Mouse (Mus musculus): Measurements from ENCODE around the gene Eva1c. TPM values are rescaled to one million over a fixed set of nuclear protein-coding genes. Genes with fewer than 3 reads are reported as not detected.

Gene Eva1c
- polyA plus RNA-seq, 1 experiment from 2014 or later, result 6.4 TPM

DNA sequence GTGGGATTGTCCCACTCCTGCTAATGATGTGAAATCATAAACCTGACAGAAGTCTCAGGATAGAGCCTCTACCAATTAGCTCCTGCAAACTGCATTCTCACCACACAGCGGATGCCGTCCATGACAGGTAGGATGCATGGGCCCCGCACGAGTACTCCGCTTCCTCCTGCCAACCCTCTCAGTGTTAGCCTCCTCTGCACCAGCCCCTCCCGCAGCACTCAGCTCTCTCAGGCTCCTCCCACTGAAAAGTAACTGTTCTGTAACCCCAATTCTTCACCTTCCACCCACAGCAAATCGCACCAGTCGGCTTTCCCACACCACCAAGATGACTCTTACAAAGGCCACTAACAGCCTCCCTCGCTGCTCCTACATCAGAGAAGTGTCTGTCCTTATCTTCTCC is 126.6 kb downstream of the Eva1c start:
- Histone ChIP-seq H3K9ac (ENCODE audit: low read length) (no peak overlapping the region), H3K4me3 (ENCODE audit: low read depth, low read length) (no peak overlapping the region), H3K4me1 (ENCODE audit: control insufficient read depth, insufficient read depth, low read length) (no peaks in the 10 kb centered on the region), H3K27me3 (replicated peaks; ENCODE audit: control insufficient read depth, insufficient read depth, low read length) (no peaks in the 10 kb centered on the region), H3K4me2 (ENCODE audit: low read length) (no peak overlapping the region), H3K36me3 (ENCODE audit: control insufficient read depth, insufficient read depth, low read length) (peaks cover 63% of the 10 kb centered on the region), H3K9me3 (replicated peaks; ENCODE audit: control insufficient read depth, low read length) (no peaks in the 10 kb centered on the region), H3K27ac (ENCODE audit: low read depth, low read length) (no peak overlapping the region)
- DNase-seq (ENCODE audit: low spot score) (no peak), ATAC-seq (no peak)
- 92% methylated on average over 9 of the region's 9 CpGs for WGBS

DNA sequence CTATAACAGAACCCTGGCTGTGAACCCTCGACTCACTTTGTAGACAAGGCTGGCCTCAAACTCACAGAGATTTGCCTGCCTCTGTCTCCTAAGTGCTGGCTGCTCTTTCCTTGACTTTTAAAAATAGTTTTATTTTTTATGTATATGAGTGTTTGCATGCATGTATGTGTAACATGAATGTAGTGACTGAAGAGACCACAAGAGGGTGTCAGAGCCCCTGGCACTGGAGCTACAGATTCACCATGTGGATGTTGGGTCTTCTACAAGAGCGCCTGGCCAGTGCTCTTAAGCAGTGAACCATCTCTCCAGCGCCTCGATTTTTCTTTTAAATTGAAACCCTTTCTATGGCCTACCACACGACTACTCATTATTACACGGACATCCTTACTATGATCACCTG is 127.3 kb downstream of the Eva1c start:
- Histone ChIP-seq H3K9ac (ENCODE audit: low read length) (no peak overlapping the region), H3K27ac (ENCODE audit: low read depth, low read length) (no peak overlapping the region), H3K4me1 (ENCODE audit: control insufficient read depth, insufficient read depth, low read length) (no peaks in the 10 kb centered on the region), H3K9me3 (replicated peaks; ENCODE audit: control insufficient read depth, low read length) (no peaks in the 10 kb centered on the region), H3K27me3 (replicated peaks; ENCODE audit: control insufficient read depth, insufficient read depth, low read length) (no peaks in the 10 kb centered on the region), H3K4me3 (ENCODE audit: low read depth, low read length) (no peak overlapping the region), H3K36me3 (ENCODE audit: control insufficient read depth, insufficient read depth, low read length) (peaks cover 66% of the 10 kb centered on the region), H3K4me2 (ENCODE audit: low read length) (no peak overlapping the region)
- 89% methylated on average over 6 of the region's 6 CpGs for WGBS
- ATAC-seq (no peak), DNase-seq (ENCODE audit: low spot score) (no peak)

Small RNAs within 50 kb of the gene (microRNA-seq; reads per million reads assigned to microRNA genes)
- not detected for gene Gm22933

Other genes with a start within 250 kb of the Eva1c start
- gene Mis18a, start 99.3 kb upstream of the Eva1c start, polyA plus RNA-seq (2014; fragmentation: Nextera tagmentation; extraction: Ambion mirVana), result 56.5 and 57.8 TPM in 2 replicates
- gene Mrap, start 88.5 kb upstream of the Eva1c start, polyA plus RNA-seq (2014; fragmentation: Nextera tagmentation; extraction: Ambion mirVana), result 0.23 TPM in 1 of 2 replicates, not detected in the other
- gene Urb1, start 16.3 kb upstream of the Eva1c start, polyA plus RNA-seq (2014; fragmentation: Nextera tagmentation; extraction: Ambion mirVana), result 7.0 and 9.7 TPM in 2 replicates
- 49.0 and 60.0 TPM in 2 replicates for gene Cfap298, start 108.4 kb downstream of the Eva1c start, polyA plus RNA-seq (2014; fragmentation: Nextera tagmentation; extraction: Ambion mirVana)
- 29.7 and 44.4 TPM in 2 replicates for gene Synj1, start 184.6 kb downstream of the Eva1c start, polyA plus RNA-seq (2014; fragmentation: Nextera tagmentation; extraction: Ambion mirVana)
- 48.1 and 71.6 TPM in 2 replicates for gene Paxbp1, start 217.8 kb downstream of the Eva1c start, polyA plus RNA-seq (2014; fragmentation: Nextera tagmentation; extraction: Ambion mirVana)